Mouse (Mus musculus) left cerebral cortex, adult 8-10 months (tissue): ENCODE results near the gene Phc1. TPM values are rescaled to one million over a fixed set of nuclear protein-coding genes. Genes with fewer than 3 reads are reported as not detected.
"Not testable (repeated sequence)": the region's sequence is repeated elsewhere in the genome, so short reads cannot be mapped to it uniquely, and the experiment has no call there.

Experiments used
- DNase-seq, 2 experiments: peaks; one replicate each; pipeline ENCODE4 v3.0.0; 2022; ENCODE audit warnings: low spot score in 2 of 2
- total RNA-seq, 4 experiments: library from RNA; stranded (reverse); gene quantifications; 2 replicates each; pipeline ENCODE4 v1.2.4; 2022

Phc1 gene
- total RNA-seq: 10 to 100 TPM; 52.8 to 60.3 (median 57.5) TPM

GRCm38 (mm10) chr6:122340349-122341000, at the start of gene Phc1:
Phc1 (minus strand) TSS chr6:122340561.
- DNase-seq: peak; percentile 11 to 18

- not testable (repeated sequence) for DNase-seq
Observed at GRCm38 (mm10) chr6:122389986-122390385, 49.6 kb upstream of the Phc1 start.

GRCm38 (mm10) chr6:122387177-122388028, 47.0 kb upstream of the Phc1 start:
- DNase-seq: not testable (repeated sequence)

GRCm38 (mm10) chr6:122385724-122386123, 45.4 kb upstream of the Phc1 start:
- DNase-seq: no peak

- DNase-seq: no peak
Observed at GRCm38 (mm10) chr6:122384886-122385285, 44.5 kb upstream of the Phc1 start.

- no peak for DNase-seq
Observed at GRCm38 (mm10) chr6:122383211-122383610, 42.9 kb upstream of the Phc1 start.

GRCm38 (mm10) chr6:122382046-122382445, 41.7 kb upstream of the Phc1 start:
- DNase-seq: no peak

- no peak for DNase-seq
Observed at GRCm38 (mm10) chr6:122368245-122368644, 27.9 kb upstream of the Phc1 start.

GRCm38 (mm10) chr6:122366976-122367375, 26.6 kb upstream of the Phc1 start:
- DNase-seq: no peak

GRCm38 (mm10) chr6:122366287-122366686, 25.9 kb upstream of the Phc1 start:
- DNase-seq: no peak

- DNase-seq: no peak
Observed at GRCm38 (mm10) chr6:122365706-122366105, 25.3 kb upstream of the Phc1 start.

- no peak for DNase-seq
Observed at GRCm38 (mm10) chr6:122357089-122357488, 16.7 kb upstream of the Phc1 start.

GRCm38 (mm10) chr6:122355909-122356308, 15.5 kb upstream of the Phc1 start:
- no peak for DNase-seq

- DNase-seq: not testable (repeated sequence)
Observed at GRCm38 (mm10) chr6:122347326-122347725, 7.0 kb upstream of the Phc1 start.

- no peak for DNase-seq
Observed at GRCm38 (mm10) chr6:122346399-122346798, 6.0 kb upstream of the Phc1 start.

- DNase-seq: no peak
Observed at GRCm38 (mm10) chr6:122345731-122346130, 5.4 kb upstream of the Phc1 start.

- DNase-seq: no peak
Observed at GRCm38 (mm10) chr6:122344386-122345116, 4.2 kb upstream of the Phc1 start.

- no peak for DNase-seq
Observed at GRCm38 (mm10) chr6:122343719-122344118, 3.4 kb upstream of the Phc1 start.

GRCm38 (mm10) chr6:122342125-122342524, 1.8 kb upstream of the Phc1 start:
- no peak for DNase-seq

- no peak for DNase-seq
Observed at GRCm38 (mm10) chr6:122341038-122341810, 863 bp upstream of the Phc1 start.
